Mouse (Mus musculus) left cerebral cortex, postnatal 10 days (tissue): ENCODE measurements around the gene Pkig. TPM values are rescaled to one million over a fixed set of nuclear protein-coding genes. Genes with fewer than 3 reads are reported as not detected.
"Not testable (repeated sequence)": the region's sequence is repeated elsewhere in the genome, so short reads cannot be mapped to it uniquely, and the experiment has no call there.

ENCODE experiments used
- DNase-seq, 2 experiments: peaks; one replicate each; pipeline ENCODE4 v3.0.0; 2021 to 2022; ENCODE audit warnings: low spot score in 2 of 2, mixed read lengths in 1 of 2; ENCODE audit errors: extremely low spot score in 1 of 2
- intact Hi-C: fragments of 180-260 bp; cut with DNase I; formaldehyde crosslinking; loops from one replicate; pipeline ENCODE4 v1.15.1; 2025
- total RNA-seq, 2 experiments: library from RNA; stranded (reverse); gene quantifications; 2 replicates each; pipeline ENCODE4 v1.2.3; 2021

Gene Pkig
- total RNA-seq, 2 experiments from 2014 or later = 95.0 to 98.5 TPM

- intact Hi-C loops = loop anchor here (2.0 kb wide), 1 partner anchor 71 kb away; no protein-coding TSS in a partner anchor
- no peak for DNase-seq
Observed at GRCm38 (mm10) chr2:163641681-163642080, 16.5 kb upstream of the Pkig start.

DNA sequence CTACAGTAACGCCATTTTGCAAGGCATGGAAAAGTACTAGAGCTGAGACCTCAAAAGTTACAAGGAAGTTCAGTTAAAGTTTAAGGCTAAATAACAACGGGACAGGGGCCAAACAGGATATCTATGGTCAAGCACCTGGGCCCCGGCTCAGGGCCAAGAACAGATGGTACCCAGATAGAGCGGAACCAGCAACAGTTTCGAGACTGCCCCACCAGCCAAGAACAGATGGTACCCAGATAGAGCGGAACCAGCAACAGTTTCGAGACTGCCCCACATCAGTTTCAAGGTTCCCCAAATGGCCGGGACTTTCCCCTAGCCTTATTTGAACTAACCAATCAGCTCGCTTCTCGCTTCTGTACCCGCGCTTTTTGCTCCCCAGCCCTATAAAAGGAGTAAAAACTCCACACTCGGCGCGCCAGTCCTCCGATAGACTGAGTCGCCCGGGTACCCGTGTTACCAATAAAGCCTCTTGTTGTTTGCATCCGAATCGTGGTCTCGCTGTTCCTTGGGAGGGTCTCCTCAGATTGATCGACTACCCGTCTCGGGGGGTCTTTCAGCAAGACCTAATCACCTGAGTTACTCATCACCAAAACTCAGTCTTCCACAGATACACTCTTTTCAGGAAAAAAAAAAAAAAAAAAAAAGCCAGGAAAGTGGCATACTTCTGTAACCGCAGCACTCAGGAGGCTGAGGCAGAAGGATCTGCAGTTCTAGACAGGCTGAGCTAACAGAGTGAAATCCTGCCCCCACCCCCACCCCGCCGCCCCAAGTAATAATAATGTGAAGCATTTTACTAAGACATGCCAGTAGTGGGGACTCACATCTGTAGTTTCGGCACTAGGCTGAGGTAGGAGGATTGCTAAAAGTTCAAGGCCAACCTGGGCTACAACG is 15.3 kb upstream of the Pkig start:
- DNase-seq = peak in 1 of 2 experiments; percentile 54
- intact Hi-C loops = no loop called here

DNA sequence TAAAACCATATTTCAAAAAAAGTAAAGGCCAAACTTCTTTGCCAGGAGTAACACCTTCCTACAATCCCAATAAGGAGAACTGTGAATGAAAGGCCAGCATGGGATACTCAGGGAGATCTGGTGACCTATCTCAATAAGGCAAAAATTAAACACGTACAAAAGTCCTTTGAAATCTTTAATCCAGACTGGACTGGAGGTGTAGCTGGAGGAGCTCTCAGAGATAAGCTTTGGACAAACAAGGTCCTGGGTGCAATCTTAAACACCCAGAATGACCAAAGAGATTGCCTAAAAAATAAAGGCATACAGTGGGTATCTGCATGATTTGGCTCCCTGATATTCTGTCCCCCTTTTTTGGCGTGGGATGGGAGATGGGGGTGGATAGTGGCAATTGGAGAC is 14.6 kb upstream of the Pkig start:
- intact Hi-C loops = no loop called here

GRCm38 (mm10) chr2:163644047-163644446 is 14.1 kb upstream of the Pkig start:
- intact Hi-C loops = no loop called here
- DNase-seq = no peak

More for the DNA sequence above, 14.6 kb upstream of the Pkig start:
- no peak for DNase-seq

DNA sequence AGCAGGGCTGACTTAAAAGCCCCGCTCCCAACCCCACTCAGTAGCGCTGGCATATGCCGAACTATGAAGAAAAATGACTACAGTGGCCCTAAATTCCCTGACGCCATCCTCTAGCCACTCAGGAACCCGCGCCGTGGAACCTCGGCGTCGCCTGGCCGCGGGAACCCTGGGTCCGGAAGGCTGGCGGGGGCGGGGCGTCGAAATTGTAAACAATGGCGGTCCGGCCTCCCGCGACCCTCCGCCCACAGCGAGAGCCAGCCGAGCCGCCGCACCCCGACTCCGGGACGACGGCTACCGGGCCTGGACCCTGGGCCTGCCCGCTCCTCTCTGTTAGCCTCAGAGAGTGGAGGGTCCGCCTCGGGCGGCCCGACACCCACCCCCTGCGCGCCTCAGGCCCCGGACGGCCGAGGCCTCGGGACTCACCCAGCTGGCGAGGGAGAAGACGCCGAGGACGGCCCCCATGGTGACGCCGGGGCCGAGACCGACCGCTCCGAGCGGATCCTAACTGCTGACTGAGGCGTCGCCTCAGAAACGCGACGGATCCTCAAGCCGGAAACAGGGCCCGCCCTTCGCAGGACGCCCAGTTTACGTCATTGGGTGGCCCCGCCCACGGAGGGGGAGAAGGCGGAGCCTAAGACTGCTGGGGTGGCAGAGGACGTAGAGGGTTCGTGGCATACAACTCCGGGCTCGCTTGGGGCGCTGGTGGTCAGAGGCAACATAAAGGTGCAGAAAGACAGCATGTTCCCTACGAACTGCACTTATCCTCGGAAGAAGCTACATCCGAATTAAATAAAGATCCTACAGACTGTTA is 13.4 kb upstream of the Pkig start, which contains the start of gene Serinc3:
Serinc3 (minus strand) TSS at position 557 of the 811 bp plus-strand sequence.
- DNase-seq = peak; percentile 95 to 98
- intact Hi-C loops = no loop called here

GRCm38 (mm10) chr2:163645700-163646460 is 12.3 kb upstream of the Pkig start:
- intact Hi-C loops = no loop called here
- DNase-seq = no peak

DNA sequence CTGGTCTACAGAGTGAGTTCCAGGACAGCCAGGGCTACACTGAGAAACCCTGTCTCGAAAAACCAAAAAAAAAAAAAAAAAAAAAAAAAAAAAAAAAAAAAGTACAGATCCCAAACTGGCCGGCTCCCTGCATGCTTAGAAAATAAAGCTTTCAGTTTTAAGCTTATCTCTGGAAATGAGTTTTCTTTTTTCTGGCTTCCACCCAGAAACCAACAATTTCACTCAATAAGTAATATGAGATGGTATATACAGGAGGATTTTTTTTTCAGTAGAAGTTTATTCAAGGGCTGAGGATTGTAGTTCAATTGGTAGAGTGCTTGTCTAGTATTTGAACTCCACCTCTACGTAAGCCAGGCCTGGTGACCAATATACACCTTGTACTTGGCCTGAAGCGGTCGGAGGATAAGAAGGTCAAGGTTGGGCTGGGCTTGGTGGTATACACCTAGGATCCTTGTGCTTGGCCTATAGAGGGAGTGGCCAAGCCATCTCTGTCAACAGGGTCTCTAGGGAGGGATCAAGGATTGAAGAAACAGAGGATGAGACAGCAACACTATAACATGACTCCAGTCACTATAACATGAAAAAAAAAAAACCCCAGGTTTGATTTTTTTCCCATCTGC is 11.6 kb upstream of the Pkig start:
- intact Hi-C loops = no loop called here
- DNase-seq = no peak

- intact Hi-C loops = not testable (repeated sequence)
Observed at GRCm38 (mm10) chr2:163655699-163656098, 2.5 kb upstream of the Pkig start.

GRCm38 (mm10) chr2:163657486-163657885 is 700 bp upstream of the Pkig start:
- DNase-seq = no peak
- intact Hi-C loops = no loop called here

More at GRCm38 (mm10) chr2:163655699-163656098, 2.5 kb upstream of the Pkig start:
- DNase-seq = not testable (repeated sequence)

- intact Hi-C loops = no loop called here
- peak in 1 of 2 experiments; percentile 35 for DNase-seq
Observed at GRCm38 (mm10) chr2:163658941-163659340, 755 bp downstream of the Pkig start.

- intact Hi-C loops = no loop called here
- no peak for DNase-seq
Observed at GRCm38 (mm10) chr2:163659431-163659830, 1.2 kb downstream of the Pkig start.

- intact Hi-C loops = loop anchor here (5.0 kb wide), 1 partner anchor 57 kb away; no protein-coding TSS in a partner anchor
- DNase-seq = no peak
Observed at GRCm38 (mm10) chr2:163660103-163660701, 2.0 kb downstream of the Pkig start.

DNA sequence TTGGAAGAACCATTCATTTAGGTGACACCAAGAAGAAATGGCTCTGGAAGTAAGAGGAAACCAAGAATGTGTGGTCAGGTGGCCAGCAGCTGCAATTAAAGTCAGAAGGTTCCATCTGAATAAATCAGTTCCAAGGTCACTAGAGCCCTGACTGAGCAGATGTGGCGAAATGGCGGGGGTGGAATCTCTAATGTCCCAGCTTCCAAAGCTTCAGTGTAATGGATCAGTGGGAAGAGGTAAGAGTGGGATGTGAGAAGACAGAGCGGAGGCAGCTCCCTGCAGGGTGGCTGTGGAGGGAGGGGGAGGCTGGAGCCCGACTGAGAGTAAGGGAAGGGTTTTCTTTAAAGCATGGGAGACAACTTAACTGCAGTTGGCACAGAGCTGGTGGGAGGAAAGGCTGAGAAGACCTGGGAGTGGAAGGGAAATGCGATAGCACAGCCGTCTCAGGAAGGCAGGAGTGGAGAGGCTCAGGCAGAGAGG is 3.2 kb downstream of the Pkig start:
- intact Hi-C loops = loop anchor here (5.0 kb wide), 1 partner anchor 56 kb away; no protein-coding TSS in a partner anchor
- DNase-seq = no peak

- no peak for DNase-seq
- intact Hi-C loops = loop anchor here (5.0 kb wide), 1 partner anchor 55 kb away; no protein-coding TSS in a partner anchor
Observed at GRCm38 (mm10) chr2:163662076-163662475, 3.9 kb downstream of the Pkig start.

- intact Hi-C loops = loop anchor here (5.0 kb wide), 1 partner anchor 55 kb away; no protein-coding TSS in a partner anchor
- DNase-seq = no peak
Observed at GRCm38 (mm10) chr2:163662698-163663221, 4.6 kb downstream of the Pkig start.

- intact Hi-C loops = loop anchor here (5.0 kb wide), 1 partner anchor 53 kb away; no protein-coding TSS in a partner anchor
- DNase-seq = no peak
Observed at GRCm38 (mm10) chr2:163663930-163664329, 5.7 kb downstream of the Pkig start.

DNA sequence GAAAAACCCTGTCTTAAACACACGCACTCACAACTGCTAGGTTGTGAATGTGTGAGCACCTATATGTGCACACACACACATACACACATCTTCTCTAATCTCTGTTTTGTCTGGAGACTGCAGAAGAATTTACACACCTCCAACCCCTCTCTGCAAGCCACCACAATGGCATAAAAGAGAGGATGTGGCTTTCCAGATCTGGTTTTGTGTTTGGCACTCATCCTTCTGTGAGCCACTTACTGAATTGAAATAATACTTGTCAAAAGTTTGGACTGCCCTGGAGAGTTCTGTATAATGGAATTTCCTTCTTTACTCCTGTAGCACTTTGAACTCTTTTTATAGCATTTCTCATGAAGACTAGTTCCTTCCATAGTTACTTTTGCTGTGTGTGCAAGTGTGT is 8.9 kb downstream of the Pkig start:
- no peak for DNase-seq
- intact Hi-C loops = no loop called here
